Mouse (Mus musculus): ENCODE measurements around the gene Prkcb. TPM values are rescaled to one million over a fixed set of nuclear protein-coding genes. Genes with fewer than 3 reads are reported as not detected.

Gene Prkcb
- polyA plus RNA-seq, 1 experiment from 2014 or later: 43.9 TPM

DNA sequence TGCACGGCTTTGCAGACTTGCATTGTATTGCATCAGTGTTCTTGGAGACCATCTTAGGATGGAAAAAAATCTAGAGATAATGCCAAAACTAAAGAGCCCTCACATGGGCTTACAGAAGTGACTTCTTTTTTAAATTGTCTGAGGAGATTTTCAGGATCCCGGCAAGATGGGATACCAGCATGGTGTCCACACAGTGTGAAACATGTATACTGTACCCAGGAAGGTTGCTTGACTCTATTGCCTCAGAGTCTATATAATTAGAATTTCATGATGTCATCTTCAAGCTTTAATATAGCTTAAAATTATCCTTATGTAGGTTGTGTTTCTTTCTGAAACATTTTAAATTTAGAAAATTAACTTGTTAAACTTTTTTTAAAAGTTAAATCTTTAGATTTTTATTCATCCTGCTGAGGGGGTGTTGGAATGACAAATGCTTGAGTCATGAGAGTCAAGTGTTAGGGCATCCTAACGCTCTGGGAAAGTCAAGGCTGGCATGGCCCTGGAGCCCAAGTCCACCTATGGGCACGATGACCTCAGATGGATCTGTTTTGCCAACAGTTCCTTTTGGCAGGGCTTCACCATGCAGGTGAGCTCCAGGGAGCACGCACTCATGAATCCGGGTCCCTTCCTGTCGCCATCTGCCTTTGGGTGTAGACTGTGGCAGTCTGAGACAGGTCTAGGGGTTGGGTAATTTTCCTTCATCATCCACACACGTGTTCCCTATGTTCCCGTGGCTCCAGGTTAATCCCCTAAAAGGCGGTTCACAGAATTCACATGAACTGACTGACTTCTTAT is 92.0 kb downstream of the Prkcb start:
- Histone ChIP-seq H3K4me3 (ENCODE audit: inconsistent target) (no peak overlapping the region), H3K27ac (no peak overlapping the region), H3K36me3 (ENCODE audit: inconsistent target) (no peaks in the 10 kb centered on the region; the same call in 1 of the 2 replicates), H3K79me2 (ENCODE audit: inconsistent target) (no peaks in the 10 kb centered on the region)
- 90% methylated on average over 10 of the region's 10 CpGs for WGBS (ENCODE audit: missing documents)

DNA sequence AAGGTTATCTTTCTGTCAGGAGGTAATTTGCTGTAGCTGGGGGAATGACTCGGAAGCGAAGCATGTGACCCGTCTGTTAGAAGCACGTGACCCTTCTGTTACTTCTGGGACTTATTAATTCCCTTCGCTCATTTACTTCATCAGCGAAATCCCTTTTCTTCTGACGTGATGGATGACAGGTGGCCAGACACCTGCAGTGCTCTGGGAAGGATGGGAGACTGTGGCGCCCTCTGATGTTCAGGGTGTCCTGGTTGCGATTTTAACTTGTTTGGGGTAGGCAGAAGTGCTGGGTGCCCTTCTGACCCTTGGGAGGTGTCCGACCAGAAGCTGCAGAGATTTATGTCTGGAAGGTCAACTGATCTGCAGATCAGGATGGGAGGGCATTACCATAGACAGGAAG is 93.0 kb downstream of the Prkcb start:
- WGBS (ENCODE audit: missing documents): 85% methylated on average over 10 of the region's 10 CpGs
- no peak overlapping the region for H3K27ac ChIP-seq
- no peaks in the 10 kb centered on the region for H3K79me2 ChIP-seq (ENCODE audit: inconsistent target)
- H3K36me3 ChIP-seq (ENCODE audit: inconsistent target): no peaks in the 10 kb centered on the region; the same call in 1 of the 2 replicates
- no peak overlapping the region for H3K4me3 ChIP-seq (ENCODE audit: inconsistent target)

DNA sequence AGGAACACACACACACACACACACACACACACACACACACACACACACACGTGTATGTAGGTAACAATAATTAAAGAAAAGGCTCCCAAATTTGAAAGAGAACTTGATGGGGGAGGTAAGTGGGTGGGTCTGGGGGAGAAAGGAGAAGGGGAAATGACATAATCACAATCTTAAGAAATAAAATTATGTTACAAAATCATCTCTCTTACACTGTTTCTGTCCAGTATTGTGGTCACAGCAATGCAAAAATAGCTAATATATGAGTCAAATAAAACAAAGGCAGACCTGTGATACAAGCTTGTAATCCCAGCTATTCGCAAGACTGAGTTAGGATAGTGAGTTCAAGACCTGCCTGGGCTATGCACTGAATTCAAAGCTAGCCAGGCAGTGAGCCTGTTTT is 94.7 kb downstream of the Prkcb start:
- Histone ChIP-seq H3K27ac (no peak overlapping the region), H3K36me3 (ENCODE audit: inconsistent target) (no peaks in the 10 kb centered on the region; the same call in 1 of the 2 replicates), H3K4me3 (ENCODE audit: inconsistent target) (no peak overlapping the region), H3K79me2 (ENCODE audit: inconsistent target) (no peaks in the 10 kb centered on the region)
- WGBS (ENCODE audit: missing documents): 64% methylated on average over 1 of the region's 2 CpGs

DNA sequence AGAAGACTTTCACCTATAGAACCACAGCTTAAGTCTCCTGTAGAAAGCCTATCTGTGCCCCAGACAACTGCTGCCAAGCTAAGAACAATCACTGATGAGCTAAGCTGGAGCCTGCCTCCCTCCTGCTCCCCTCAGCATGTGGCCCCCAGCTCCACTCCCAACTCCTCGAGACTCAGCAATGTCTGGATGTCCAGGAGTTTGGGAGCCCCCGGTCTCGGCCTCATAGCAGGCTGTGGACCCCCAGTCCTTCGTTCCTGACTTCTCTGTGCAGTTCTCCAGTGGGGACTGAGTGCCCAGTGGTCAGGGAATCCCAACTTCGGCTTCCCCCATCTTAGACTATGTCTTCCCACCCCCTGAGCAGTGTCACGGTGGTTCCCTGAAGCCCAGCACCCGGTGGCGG is 96.3 kb downstream of the Prkcb start:
- Histone ChIP-seq H3K4me3 (ENCODE audit: inconsistent target) (no peak overlapping the region), H3K27ac (no peak overlapping the region), H3K36me3 (ENCODE audit: inconsistent target) (no peaks in the 10 kb centered on the region; the same call in 1 of the 2 replicates), H3K79me2 (ENCODE audit: inconsistent target) (no peaks in the 10 kb centered on the region)
- WGBS (ENCODE audit: missing documents): 96% methylated on average over 8 of the region's 8 CpGs

DNA sequence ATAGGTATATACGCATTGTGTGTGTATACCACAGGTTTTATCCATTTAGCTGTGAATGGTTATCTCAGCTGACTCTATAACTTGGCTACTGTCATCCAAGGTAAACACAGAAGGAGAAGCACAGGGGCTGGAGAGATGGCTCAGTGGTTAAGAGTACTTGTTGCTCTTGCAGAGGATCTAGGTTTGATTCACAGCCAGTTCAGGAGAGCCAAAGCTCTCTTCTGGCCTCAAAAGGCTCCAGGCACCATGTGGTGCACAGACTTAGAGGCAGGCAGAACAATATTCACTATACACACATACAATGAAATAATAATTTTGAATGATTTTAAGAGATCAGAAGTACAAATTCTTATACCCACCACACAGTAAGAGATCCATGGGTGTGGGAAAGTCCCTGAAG is 98.0 kb downstream of the Prkcb start:
- Histone ChIP-seq H3K79me2 (ENCODE audit: inconsistent target) (no peaks in the 10 kb centered on the region; the same call in 1 of the 2 replicates), H3K4me3 (ENCODE audit: inconsistent target) (no peak overlapping the region), H3K36me3 (ENCODE audit: inconsistent target) (no peaks in the 10 kb centered on the region; the same call in 1 of the 2 replicates), H3K27ac (no peak overlapping the region)
- WGBS (ENCODE audit: missing documents): 100% methylated on average over 1 of the region's 1 CpGs

DNA sequence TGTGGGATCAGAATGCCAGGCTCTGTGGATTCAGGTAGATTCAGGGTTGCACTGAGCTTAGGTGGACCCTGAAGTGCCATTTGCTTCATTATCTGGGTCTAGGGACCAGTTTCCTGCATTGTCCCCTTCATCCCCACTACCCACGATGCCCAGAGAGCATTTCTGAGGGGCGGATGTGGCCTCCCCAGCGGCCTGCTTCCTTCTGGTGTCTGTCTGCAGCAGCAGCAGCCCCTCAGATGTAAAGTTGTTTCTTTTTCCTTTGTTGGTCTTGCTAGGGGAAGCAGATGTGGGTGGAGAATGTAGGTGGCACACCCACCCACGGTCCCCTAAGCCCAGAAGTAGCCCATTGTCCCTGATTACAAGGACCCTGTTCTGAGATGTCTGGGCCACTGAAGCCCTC is 99.3 kb downstream of the Prkcb start:
- H3K27ac ChIP-seq: no peak overlapping the region
- H3K4me3 ChIP-seq (ENCODE audit: inconsistent target): no peak overlapping the region
- H3K79me2 ChIP-seq (ENCODE audit: inconsistent target): peaks cover 9% of the 10 kb centered on the region; the same call in 1 of the 2 replicates
- WGBS (ENCODE audit: missing documents): 45% methylated on average over 4 of the region's 4 CpGs
- H3K36me3 ChIP-seq (ENCODE audit: inconsistent target): no peaks in the 10 kb centered on the region; the same call in 1 of the 2 replicates

DNA sequence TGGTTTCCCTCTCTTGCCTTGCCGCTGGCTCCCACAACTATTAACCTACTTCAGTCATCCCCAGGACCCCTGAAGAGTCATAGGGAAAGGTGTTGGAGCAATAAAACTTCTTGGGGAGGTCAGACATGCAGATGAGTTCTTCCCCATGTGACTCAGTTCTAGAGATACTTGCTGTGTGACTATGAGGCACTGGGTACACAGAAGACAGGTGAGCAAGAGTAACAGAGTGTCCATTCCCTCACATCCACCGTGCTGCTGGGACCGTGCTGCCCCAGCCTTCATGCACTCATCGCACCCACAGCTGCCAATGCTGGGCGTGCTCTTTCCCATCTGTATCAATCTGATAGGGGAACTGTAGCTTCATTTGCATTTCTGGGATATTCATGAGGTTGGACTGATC is 100.3 kb downstream of the Prkcb start:
- no peak overlapping the region for H3K27ac ChIP-seq
- H3K4me3 ChIP-seq (ENCODE audit: inconsistent target): no peak overlapping the region
- peaks cover 11% of the 10 kb centered on the region; the same call in 1 of the 2 replicates for H3K79me2 ChIP-seq (ENCODE audit: inconsistent target)
- 89% methylated on average over 5 of the region's 5 CpGs for WGBS (ENCODE audit: missing documents)
- H3K36me3 ChIP-seq (ENCODE audit: inconsistent target): no peaks in the 10 kb centered on the region; the same call in 1 of the 2 replicates

DNA sequence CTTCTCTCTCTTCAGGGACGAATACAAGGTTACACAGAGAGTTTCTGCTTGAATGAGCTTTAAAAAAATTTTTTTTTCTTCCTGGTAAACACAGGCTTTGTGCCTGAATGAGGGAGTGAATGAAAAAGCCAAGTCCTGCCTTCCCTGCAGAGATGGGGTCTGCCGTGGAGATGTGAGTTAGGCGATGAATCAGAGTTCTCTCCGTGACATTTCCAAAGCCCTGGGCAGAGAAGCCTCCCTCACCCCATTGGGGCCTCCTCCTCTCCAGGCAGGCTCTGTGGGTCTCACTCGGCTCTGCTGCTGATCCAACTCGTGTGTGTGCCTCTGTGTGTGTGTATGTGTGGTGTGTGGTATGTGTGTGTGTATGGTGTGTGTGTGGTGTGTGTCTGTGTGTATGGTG is 101.1 kb downstream of the Prkcb start:
- Histone ChIP-seq H3K4me3 (ENCODE audit: inconsistent target) (no peak overlapping the region), H3K27ac (no peak overlapping the region), H3K79me2 (ENCODE audit: inconsistent target) (peaks cover 11% of the 10 kb centered on the region; the same call in 1 of the 2 replicates), H3K36me3 (ENCODE audit: inconsistent target) (no peaks in the 10 kb centered on the region; the same call in 1 of the 2 replicates)
- 71% methylated on average over 6 of the region's 6 CpGs for WGBS (ENCODE audit: missing documents)

DNA sequence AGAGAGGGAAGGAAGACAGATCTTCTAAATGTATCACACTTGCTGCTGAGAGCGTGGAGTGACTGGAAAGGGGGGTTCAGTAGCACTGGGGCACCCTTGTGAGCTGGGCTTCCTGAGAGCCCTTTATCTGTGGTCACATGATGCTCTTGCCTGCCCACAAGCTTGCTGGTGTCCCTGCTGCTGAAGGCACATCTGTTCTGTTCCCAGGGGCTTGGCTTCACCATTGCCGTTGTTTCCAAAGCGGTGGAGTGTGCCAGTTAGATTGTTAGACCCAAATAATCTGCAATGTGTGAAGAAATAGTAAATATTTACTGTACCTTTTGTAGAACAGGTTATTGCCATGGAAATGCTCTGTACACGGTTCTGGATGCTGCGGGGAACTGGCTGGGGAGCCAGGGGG is 101.6 kb downstream of the Prkcb start:
- Histone ChIP-seq H3K4me3 (ENCODE audit: inconsistent target) (no peak overlapping the region), H3K79me2 (ENCODE audit: inconsistent target) (peaks cover 11% of the 10 kb centered on the region; the same call in 1 of the 2 replicates), H3K27ac (no peak overlapping the region), H3K36me3 (ENCODE audit: inconsistent target) (no peaks in the 10 kb centered on the region)
- 54% methylated on average over 5 of the region's 5 CpGs for WGBS (ENCODE audit: missing documents)

DNA sequence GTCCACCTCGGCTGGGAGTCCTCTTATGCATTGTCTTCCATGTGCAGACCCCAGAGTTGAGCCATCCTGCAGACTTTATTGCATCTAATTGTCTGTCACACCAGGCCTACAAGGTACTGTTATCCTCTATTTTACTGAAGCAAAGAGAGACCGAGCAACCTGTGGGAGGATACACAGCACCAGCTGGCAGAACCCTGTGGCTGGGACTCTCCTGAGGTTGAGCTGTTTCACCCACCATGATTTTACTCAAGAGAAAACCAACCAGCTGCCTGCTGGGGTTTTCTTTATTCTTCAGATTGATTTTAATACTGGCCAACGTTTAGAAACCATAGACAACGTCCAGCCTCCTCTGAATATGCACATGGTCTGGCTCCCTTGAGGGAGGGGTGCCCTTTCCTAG is 102.1 kb downstream of the Prkcb start:
- 91% methylated on average over 4 of the region's 4 CpGs for WGBS (ENCODE audit: missing documents)
- no peak overlapping the region for H3K27ac ChIP-seq

DNA sequence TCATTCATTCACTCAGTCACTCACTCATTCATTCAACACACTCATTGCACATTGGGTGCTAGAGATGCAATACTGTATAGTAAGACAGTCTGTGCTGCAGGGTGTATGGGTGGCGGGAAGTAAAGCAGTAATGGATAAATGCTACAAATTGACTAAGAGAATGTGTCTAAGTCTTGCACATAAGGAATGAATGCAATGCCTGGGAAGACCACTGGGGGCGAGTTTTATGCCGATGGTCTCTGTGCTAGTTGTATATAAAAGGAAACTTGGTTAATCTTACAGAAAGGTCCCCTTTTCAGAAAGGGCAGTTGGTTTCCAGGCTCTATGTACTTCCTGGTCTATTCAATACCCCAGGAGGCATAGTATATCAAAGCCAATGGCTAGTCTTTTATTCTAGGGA is 102.8 kb downstream of the Prkcb start:
- 52% methylated on average over 3 of the region's 3 CpGs for WGBS (ENCODE audit: missing documents)
- Histone ChIP-seq H3K4me3 (ENCODE audit: inconsistent target) (no peak overlapping the region), H3K36me3 (ENCODE audit: inconsistent target) (no peaks in the 10 kb centered on the region), H3K27ac (no peak overlapping the region), H3K79me2 (ENCODE audit: inconsistent target) (peaks cover 11% of the 10 kb centered on the region; the same call in 1 of the 2 replicates)

More for the DNA sequence above, 102.1 kb downstream of the Prkcb start:
- peaks cover 11% of the 10 kb centered on the region; the same call in 1 of the 2 replicates for H3K79me2 ChIP-seq (ENCODE audit: inconsistent target)
- no peak overlapping the region for H3K4me3 ChIP-seq (ENCODE audit: inconsistent target)
- H3K36me3 ChIP-seq (ENCODE audit: inconsistent target): no peaks in the 10 kb centered on the region

DNA sequence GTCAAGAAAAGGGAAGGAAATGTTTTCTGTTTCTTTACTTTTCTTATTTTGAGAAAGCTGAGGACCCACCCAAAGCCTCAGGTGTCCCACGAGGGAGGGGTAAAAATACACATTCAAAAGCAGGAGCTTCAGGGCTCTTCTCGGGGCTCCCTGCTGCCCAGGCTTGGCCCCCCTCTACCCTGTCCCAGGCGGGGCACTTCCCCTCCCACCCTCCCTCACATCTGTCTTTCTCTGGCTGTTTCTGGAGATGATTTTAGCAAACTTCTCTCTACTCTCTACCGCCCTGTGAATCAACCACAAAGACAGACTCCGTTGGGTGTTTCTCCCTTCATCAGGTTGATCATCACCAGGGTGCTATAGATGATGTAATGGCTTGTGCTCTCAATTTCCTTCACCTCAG is 105.4 kb downstream of the Prkcb start:
- WGBS (ENCODE audit: missing documents): 29% methylated on average over 4 of the region's 5 CpGs
- no peak overlapping the region for H3K27ac ChIP-seq

DNA sequence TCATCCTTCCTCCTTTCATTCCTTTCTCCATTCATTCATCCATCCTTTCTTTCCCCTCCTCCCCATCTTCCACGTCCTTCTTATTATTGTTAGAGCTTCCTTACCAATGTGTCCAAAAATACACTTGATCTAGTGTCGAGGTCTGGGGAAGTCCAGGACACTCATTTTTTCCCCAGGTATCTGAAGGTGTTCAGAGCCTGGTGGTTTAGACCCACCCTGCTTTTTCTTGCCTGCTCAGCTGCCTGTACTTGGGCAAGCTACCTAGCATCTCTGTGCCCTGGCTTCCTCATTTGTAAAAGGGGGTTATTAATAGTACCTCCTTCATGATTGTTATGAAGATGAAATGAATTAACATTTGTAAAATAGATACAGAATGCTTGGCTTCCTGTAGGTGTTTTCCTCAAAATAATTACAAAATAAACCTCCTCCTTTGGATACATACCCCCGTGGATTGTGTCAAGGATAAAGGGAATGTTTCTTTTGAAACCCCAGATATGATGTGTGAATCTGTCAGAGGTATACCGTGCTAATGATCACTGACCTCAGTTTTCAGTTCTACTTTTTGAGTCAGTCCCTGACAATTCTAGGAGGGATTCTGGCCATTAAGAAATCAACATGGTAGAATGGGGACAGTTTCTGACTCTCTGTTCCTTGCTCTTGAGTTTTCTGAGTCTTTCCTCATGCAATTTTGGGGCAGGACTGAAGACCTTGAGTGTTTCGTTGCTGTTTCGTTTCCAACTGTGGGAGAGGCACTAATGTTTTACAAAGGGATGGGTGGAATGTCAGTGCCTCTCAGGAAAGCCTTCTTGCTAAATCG is 106.8 kb downstream of the Prkcb start:
- Histone ChIP-seq H3K79me2 (ENCODE audit: inconsistent target) (peaks cover 11% of the 10 kb centered on the region; the same call in 1 of the 2 replicates), H3K4me3 (ENCODE audit: inconsistent target) (no peak overlapping the region), H3K36me3 (ENCODE audit: inconsistent target) (no peaks in the 10 kb centered on the region), H3K27ac (no peak overlapping the region)
- 70% methylated on average over 7 of the region's 7 CpGs for WGBS (ENCODE audit: missing documents)

More for the DNA sequence above, 105.4 kb downstream of the Prkcb start:
- no peaks in the 10 kb centered on the region for H3K36me3 ChIP-seq (ENCODE audit: inconsistent target)
- peaks cover 11% of the 10 kb centered on the region; the same call in 1 of the 2 replicates for H3K79me2 ChIP-seq (ENCODE audit: inconsistent target)
- H3K4me3 ChIP-seq (ENCODE audit: inconsistent target): no peak overlapping the region

DNA sequence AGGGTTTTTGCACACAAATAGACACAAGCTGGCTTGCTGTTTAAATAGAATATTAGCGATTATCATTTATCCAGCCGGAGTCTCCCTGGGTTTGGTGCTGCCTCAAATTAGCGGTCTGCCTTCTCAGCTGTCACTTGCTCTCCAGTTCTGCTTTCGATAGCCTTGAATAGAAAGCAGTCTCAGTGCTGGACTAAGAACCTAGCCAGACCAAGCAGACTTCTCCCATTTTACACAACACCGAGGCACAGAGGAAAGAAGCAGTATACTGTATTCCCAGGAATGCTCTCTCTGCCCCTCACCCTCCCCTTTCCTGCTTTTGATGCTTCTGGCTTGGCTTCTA is 107.4 kb downstream of the Prkcb start:
- H3K27ac ChIP-seq: no peak overlapping the region
- WGBS (ENCODE audit: missing documents): 86% methylated on average over 5 of the region's 5 CpGs
- no peaks in the 10 kb centered on the region for H3K36me3 ChIP-seq (ENCODE audit: inconsistent target)
- H3K4me3 ChIP-seq (ENCODE audit: inconsistent target): no peak overlapping the region
- peaks cover 11% of the 10 kb centered on the region; the same call in 1 of the 2 replicates for H3K79me2 ChIP-seq (ENCODE audit: inconsistent target)

DNA sequence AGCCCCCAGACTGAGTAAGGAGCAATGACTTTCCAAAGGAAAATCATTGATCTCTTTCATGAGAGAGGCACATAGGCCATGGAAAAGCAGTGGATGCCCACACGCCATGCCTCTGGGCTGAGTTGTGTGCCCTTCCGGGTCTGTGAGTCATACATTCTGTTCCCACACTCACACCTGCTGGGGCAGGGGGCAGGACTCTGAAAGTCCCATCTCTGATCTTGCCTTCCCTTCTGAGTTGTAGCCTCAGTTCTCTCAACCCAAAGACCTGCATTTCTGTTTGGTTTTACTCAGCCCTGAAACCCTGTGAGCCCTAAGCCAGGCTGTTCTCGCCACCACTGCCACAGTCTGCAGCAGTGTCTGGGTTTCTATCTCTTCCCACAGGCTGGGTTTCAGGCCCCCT is 109.1 kb downstream of the Prkcb start:
- H3K27ac ChIP-seq: no peak overlapping the region
- H3K4me3 ChIP-seq (ENCODE audit: inconsistent target): no peak overlapping the region
- no peaks in the 10 kb centered on the region for H3K36me3 ChIP-seq (ENCODE audit: inconsistent target)
- WGBS (ENCODE audit: missing documents): 86% methylated on average over 3 of the region's 3 CpGs
- peaks cover 4% of the 10 kb centered on the region; the same call in 1 of the 2 replicates for H3K79me2 ChIP-seq (ENCODE audit: inconsistent target)

Data from macrophage (primary cell).